Mouse (Mus musculus): ENCODE data around the gene Nckap5. TPM values are rescaled to one million over a fixed set of nuclear protein-coding genes. Genes with fewer than 3 reads are reported as not detected.

Gene Nckap5
- total and polyA plus RNA-seq, 3 experiments, result not detected

DNA sequence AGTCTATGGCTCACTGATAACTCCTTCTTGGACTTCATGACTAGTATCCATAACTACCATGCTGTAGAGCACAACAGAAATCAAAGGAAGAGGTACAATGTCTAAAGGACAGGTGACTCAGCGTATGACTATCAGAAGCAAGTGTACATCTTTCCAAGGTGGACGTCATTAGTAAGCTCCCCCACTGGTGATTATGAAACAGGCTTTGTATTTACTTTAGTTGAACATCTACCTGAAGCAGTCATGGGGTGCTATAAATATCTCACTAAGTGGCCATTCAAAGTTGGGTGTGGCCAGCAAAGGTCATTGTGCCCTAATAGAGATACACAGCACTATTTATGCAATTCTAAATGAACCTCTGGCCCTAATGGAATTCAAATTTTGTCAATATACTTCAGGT is 157.4 kb downstream of the Nckap5 start:
- Histone ChIP-seq H3K79me2 (replicated peaks; ENCODE audit: control insufficient read depth, extremely low read depth, insufficient read depth, poor library complexity, severe bottlenecking) (no peaks in the 10 kb centered on the region), H3K4me2 (ENCODE audit: insufficient read depth, low read depth, poor library complexity, severe bottlenecking) (no peak overlapping the region), H3K27me3 (replicated peaks) (no peaks in the 10 kb centered on the region), H3K9ac (ENCODE audit: insufficient read depth, low read depth) (no peak overlapping the region), H3K4me3 (replicated peaks in 1 of 3; ENCODE audit: low read depth in 2 of 3, low read length in 2 of 3, poor library complexity in 1 of 3) (no peak overlapping the region), H3K36me3 (replicated peaks in 1 of 2; ENCODE audit: control insufficient read depth in 1 of 2, insufficient read depth in 1 of 2, low read length in 1 of 2) (no peaks in the 10 kb centered on the region), H3K9me3 (replicated peaks; ENCODE audit: low read length) (peaks cover 36% of the 10 kb centered on the region), H3K4me1 (ENCODE audit: control insufficient read depth in 1 of 2, insufficient read depth in 2 of 2) (no peaks in the 10 kb centered on the region), H3K27ac (ENCODE audit: insufficient read depth, low read depth) (no peak overlapping the region)
- no peak for DNase-seq (ENCODE audit: extremely low read depth)
- in situ Hi-C loops (cut with MboI; ENCODE audit: low pct_ligation_motif_present, low pct_unique_long_range_greater_than_20kb, low sequenced_read_pairs), result no loop called here
- dilution Hi-C loops (cut with MboI; ENCODE audit: extremely low pct_ligation_motif_present, extremely low pct_unique_long_range_greater_than_20kb, low sequenced_read_pairs), result no loop called here
- TF ChIP-seq ETS1 (conservative IDR thresholded peaks at IDR 0.05; ENCODE audit: low read depth, low read length), result no peak
- TF ChIP-seq EP300 (IDR thresholded peaks at IDR 0.05; ENCODE audit: low read length), result no peak
- TF ChIP-seq KAT2A (IDR thresholded peaks at IDR 0.05; ENCODE audit: insufficient replicate concordance, low read length), result no peak
- no peak for TF ChIP-seq MXI1 (IDR thresholded peaks at IDR 0.05; ENCODE audit: low read depth, low read length)
- TF ChIP-seq POLR2AphosphoS2 (IDR thresholded peaks at IDR 0.05; ENCODE audit: low read depth, low read length), result no peak
- no peak for TF ChIP-seq CHD1 (IDR thresholded peaks at IDR 0.05; ENCODE audit: low read depth, low read length)
- no peak for TF ChIP-seq MAFK (IDR thresholded peaks at IDR 0.05; ENCODE audit: insufficient replicate concordance, low read length)
- no peak for TF ChIP-seq ZC3H11A (IDR thresholded peaks at IDR 0.05; ENCODE audit: low read depth, low read length)
- no peak for TF ChIP-seq TCF12 (IDR thresholded peaks at IDR 0.05; ENCODE audit: low read depth, low read length)
- no peak for TF ChIP-seq JUN (IDR thresholded peaks at IDR 0.05; ENCODE audit: insufficient read depth, low read depth, low read length)
- no peak for TF ChIP-seq MAX (IDR thresholded peaks at IDR 0.05; ENCODE audit: low read length)
- no peak for TF ChIP-seq MEF2A (IDR thresholded peaks at IDR 0.05; ENCODE audit: borderline replicate concordance, low read depth, low read length)

DNA sequence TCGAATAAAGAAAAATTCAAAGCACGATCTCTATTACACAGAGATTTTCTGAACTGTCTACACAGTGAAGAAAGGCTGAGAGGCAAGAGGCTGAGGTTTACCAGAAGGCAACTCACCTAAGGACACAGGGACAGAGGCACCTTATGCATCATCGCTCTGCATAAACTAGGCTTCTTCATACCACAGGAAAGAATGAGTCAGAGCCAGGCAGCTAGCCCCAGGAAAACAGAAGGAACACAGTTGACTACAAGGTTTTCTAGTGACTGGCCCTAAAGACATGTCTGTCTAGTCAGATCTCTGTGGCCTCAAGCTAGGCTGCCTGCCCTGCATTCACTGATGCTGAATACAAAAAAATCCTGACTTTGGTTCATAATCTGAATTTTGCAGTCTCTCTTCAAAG is 160.1 kb downstream of the Nckap5 start:
- dilution Hi-C loops (cut with MboI; ENCODE audit: extremely low pct_ligation_motif_present, extremely low pct_unique_long_range_greater_than_20kb, low sequenced_read_pairs) (no loop called here), in situ Hi-C loops (cut with MboI; ENCODE audit: low pct_ligation_motif_present, low pct_unique_long_range_greater_than_20kb, low sequenced_read_pairs) (no loop called here)
- no peaks in the 10 kb centered on the region for H3K27me3 ChIP-seq (replicated peaks)
- H3K9ac ChIP-seq (ENCODE audit: insufficient read depth, low read depth), result no peak overlapping the region
- no peaks in the 10 kb centered on the region for H3K36me3 ChIP-seq (replicated peaks in 1 of 2; ENCODE audit: control insufficient read depth in 1 of 2, insufficient read depth in 1 of 2, low read length in 1 of 2)
- H3K4me3 ChIP-seq (replicated peaks in 1 of 3; ENCODE audit: low read depth in 2 of 3, low read length in 2 of 3, poor library complexity in 1 of 3), result no peak overlapping the region
- H3K4me1 ChIP-seq (ENCODE audit: control insufficient read depth in 1 of 2, insufficient read depth in 2 of 2), result no peaks in the 10 kb centered on the region
- no peak for TF ChIP-seq JUND (conservative IDR thresholded peaks at IDR 0.05; ENCODE audit: low read depth, low read length)
- TF ChIP-seq CHD1 (IDR thresholded peaks at IDR 0.05; ENCODE audit: low read depth, low read length), result no peak
- no peak for TF ChIP-seq KAT2A (IDR thresholded peaks at IDR 0.05; ENCODE audit: insufficient replicate concordance, low read length)
- no peak for TF ChIP-seq IRF4 (IDR thresholded peaks at IDR 0.05; ENCODE audit: low read depth, low read length)
- DNase-seq (ENCODE audit: extremely low read depth), result no peak
- no peak overlapping the region for H3K27ac ChIP-seq (ENCODE audit: insufficient read depth, low read depth)
- peaks cover 22% of the 10 kb centered on the region for H3K9me3 ChIP-seq (replicated peaks; ENCODE audit: low read length)
- no peak overlapping the region for H3K4me2 ChIP-seq (ENCODE audit: insufficient read depth, low read depth, poor library complexity, severe bottlenecking)
- no peaks in the 10 kb centered on the region for H3K79me2 ChIP-seq (replicated peaks; ENCODE audit: control insufficient read depth, extremely low read depth, insufficient read depth, poor library complexity, severe bottlenecking)
